Mouse (Mus musculus) cerebellum, adult 18-20 months (tissue): ENCODE measurements around the gene Esr1.
"Not testable (repeated sequence)": the region's sequence is repeated elsewhere in the genome, so short reads cannot be mapped to it uniquely, and the experiment has no call there.

Source experiments
- DNase-seq, 2 experiments: peaks; one replicate each; pipeline ENCODE4 v3.0.0; 2021

Esr1 gene

DNA sequence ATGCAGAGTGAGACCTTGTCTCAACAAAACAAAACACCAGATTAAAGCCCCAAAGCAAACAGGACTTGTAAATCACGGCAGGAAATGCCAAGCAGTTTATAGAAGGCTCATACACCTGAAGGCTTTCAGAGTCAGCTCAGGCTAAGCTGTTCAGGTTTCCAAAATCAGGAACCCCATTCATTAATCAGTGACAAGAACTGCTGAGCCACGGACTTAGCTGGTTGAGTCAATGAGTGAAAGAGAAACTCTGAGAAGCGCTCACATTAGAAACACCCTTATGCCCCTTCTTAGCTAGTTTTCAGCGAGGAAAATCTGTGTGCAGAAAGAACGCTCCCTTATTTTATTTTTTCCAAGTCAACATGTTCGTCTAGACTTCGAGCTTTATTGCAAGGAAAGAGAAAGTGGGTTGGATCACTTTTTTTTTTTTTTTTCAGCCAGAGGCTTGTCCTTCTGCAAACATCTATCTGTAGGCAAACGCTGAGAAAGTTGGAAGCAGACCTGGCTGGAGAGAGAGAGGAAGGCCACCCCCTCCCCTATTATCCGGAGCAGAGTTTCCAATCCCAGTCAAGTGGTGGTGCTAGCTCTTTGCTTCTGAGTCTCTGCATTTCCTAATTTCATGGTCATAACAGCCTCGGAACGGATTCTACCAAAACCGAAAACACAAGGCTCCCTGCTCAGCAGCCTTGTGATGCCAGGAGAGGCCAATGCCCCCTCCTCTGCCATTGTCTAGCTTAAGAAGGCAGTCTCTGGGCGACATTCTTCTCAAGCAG, at the start of gene Esr1:
Esr1 (plus strand) TSS at position 208 of the 770 bp plus-strand sequence.
- DNase-seq: no peak

DNA sequence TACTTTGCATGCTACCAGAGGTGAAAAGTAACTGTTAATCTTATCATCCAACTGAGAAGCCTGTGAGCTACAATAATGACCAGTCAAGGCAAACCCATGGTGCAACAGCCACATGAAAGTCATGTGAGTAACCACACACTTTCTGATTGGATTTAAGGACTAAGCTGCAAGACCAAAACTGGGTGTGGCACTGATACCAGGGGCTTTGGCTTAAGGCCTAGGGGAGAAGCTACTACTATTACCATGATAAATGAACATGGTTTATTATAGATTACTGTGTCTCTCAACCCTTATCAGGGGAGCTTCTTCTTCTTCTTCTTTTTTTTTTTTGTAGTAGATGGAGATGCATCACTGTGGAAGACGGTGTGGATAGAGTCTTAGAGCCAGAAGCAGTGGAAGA, 46.2 kb upstream of the Esr1 start:
- no peak for DNase-seq

DNA sequence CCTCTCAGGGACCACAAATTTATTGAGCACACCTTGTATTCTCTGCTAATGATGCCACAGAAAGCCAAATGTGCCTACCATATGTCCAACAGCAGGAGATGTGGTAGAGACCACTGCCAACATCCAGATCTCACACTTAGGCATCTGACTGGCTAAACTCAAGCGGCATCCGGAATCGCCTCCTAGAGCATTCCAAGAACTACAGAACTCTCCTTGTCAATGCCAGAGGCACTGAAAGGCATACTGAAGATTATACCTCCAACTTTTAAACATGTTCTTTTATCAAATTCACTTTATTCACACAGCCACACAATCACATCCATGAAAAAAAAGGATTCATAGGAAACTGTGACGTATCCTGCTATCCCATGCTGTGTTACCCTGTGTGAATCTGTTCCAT, 40.6 kb upstream of the Esr1 start:
- DNase-seq: peak in 1 of 2 experiments; percentile 9

DNA sequence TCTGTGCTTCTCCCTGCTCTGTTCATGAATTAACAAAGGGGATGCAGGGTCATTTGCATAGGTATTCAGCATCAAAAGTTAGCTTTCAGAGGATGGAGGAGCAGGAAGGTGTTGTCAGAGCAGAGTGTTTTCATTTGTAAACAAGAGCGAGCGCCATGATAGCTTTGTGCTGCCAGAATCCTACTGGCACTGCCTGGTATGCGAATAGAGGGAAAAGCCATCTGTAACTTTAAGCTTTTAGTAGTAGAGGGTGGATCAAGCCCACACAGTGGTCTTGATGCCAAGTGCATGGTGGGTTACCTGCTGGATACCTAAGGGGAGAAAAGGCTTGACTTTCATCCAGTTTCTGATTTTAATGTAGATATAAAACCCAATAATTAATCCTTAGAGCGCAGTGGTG, 40.1 kb upstream of the Esr1 start:
- peak in 1 of 2 experiments; percentile 6 for DNase-seq

DNA sequence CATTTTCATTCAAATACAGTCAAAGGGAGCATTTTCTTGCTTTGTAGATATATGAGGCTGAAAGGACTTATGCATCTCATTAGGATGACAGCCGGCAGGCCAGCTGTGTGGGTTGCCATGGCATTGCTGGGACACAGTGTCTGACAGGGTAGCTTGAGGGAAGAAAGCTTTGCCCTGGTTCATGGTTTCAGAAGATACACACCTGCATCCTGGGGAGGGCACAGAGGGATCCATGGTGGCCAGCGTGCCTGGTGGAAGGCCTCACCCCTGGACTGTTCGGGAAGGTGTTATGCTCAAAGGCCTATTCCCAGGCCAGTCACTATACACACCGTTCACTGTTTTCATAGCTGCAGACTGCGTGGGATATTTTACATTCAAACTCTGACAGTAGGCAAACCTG, 29.5 kb upstream of the Esr1 start:
- no peak for DNase-seq

DNA sequence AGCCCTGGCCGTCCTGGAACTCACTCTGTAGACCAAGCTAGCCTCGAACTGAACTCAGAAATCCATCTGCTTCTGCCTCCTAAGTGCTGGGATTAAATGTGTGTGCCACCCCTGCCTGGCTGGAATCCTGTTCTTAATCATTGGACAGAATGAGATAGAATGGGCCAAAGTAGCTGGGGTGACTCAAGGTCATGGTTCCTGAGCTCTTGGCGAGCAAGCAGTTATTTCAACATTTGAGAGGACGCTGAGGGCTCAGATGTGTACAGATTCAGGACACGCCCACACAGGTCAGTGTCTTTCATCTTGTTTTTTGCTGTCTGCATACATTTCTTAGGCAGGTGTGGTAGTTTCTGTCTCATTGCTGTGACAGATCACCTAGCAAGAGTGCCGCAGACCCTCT, 24.7 kb upstream of the Esr1 start:
- DNase-seq: no peak

DNA sequence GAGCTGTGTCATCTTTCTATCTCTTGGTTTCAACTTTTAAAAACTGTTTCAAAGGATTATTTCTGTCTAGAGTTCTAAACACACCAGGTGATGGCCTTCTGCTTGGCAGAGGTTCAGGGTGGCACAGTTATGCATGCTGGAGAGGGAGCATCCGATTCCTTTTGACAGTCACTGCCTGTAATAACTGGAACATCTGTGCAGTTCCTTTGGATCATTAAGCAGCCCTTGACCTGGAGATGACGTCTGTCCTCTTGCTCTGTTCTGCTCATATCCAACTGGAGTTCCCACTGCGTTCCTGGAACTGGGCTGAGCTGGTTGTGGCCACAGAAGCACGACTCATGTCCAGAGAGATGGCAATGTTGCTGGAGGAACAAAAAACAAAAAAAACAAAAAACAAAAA, 21.8 kb upstream of the Esr1 start:
- no peak for DNase-seq

DNA sequence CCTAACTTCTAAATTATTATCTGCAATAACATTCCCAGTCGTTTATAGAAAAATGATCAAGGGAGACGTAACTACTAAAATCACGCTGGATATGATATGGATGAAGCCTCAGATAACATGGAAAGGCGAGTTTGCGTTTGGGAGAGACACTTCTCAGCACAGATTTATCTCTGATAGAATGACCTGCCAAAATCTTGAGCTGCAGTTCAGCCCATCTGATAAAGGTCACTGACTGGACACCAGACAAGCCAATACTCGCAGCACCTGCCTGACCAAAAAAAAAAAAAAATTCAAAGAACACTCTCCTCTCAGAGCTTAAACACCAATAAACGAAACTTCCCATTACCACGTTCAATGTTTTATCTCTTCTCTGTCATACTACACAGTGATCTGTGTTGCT, 20.4 kb upstream of the Esr1 start:
- no peak for DNase-seq

DNA sequence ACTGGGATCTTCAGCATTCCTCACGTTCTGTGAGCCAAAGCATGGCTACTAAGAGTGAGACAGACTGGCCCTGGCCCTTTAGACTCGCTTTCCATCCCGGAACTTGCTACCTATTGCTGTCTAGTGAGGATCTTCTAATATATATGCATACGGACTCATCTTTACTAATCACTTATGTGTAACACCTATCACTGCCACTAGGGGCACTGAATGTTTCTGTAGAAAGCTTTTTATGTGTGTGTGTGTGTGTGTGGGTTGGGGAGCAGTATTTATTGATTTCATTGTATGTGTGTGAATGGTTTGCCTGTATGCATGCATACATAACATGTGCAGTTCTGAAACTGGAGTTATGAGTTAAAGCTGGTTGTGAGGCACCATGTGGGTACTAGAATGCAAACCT, 17.6 kb upstream of the Esr1 start:
- DNase-seq: no peak

DNA sequence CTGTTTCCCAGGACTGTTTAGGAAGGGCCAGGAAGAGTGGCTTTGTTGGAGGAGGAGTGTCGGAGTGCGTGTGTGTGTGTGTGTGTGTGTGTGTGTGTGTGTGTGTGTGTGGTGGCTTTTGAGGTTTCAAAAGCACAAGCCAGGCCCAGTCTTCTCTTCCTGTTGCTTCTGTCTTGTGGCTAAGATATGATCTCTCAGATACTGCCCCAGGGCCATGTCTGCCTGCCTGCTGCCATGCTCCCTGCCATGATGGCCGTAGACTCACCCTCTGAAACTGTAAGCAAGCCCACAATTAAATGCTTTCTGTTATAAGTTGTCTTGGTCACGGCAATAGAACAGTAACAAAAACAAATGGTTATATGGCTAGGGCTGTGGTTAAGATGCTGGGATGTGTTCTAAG, 14.2 kb upstream of the Esr1 start:
- DNase-seq: no peak

DNA sequence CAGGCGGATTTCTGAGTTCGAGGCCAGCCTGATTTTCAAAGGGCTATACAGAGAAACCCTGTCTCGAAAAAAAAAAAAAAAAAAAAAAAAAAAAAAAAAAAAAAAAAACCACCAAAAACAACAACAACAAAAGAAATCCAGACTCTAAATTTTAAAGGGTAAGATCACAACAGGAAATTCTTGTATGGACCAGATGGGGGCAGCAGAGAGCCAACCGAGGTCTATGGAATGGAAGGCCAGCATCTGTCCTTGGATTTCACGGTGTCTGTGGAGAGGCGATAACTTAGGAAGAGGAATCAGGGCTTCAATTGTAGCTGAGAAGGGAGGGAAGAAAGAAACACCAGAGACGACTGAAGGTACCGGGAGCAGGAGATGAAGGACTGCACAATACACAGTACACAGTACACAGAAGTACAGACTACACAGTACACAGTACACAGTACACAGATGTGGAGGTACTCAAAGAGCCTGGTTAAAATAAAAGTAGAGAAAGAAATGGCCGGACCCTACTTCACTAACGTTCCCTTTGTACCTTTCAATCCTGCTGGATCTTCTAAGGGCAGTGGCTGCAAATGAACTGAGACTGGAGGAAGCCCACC, 13.1 kb upstream of the Esr1 start:
- peak; percentile 41 to 60 for DNase-seq

DNA sequence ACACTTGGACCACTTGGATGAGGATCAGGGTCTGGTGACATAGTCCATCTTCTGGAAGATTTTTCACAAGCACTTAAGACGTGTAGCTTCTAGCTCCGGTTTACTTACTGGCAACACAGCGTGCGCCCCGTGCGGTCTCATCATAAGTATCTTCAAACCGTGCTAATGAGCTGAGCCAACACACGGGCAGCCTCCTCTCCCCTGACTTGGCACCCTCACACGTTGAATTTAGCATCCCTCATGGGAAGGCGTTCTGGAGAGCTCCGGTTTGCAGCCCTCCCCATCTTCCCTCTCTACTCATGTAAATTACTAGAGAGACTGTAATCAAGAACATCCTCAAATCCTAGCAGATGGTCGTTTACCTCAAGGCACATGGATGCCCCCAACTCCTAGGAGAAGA, 12.5 kb upstream of the Esr1 start:
- DNase-seq: no peak

DNA sequence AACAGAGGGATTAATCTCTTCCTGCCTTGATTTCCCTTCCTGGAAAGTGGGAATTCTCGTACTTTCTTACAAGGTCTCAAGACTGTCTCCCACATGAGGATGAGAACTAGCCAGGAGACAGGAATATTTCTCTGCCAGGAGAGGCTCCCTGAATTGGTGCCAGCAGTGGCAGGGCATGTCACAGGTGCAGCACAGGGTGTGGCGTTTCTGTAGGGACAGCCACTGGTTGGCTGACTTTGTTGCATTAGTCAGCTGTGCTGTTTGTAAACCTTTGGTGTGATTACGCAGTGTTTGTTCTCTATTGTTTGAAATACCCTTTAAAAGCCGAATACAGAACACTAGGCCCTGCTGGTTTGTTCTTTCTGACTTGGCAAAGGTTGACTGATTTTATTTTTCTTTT, 11.8 kb upstream of the Esr1 start:
- DNase-seq: peak in 1 of 2 experiments; percentile 4

DNA sequence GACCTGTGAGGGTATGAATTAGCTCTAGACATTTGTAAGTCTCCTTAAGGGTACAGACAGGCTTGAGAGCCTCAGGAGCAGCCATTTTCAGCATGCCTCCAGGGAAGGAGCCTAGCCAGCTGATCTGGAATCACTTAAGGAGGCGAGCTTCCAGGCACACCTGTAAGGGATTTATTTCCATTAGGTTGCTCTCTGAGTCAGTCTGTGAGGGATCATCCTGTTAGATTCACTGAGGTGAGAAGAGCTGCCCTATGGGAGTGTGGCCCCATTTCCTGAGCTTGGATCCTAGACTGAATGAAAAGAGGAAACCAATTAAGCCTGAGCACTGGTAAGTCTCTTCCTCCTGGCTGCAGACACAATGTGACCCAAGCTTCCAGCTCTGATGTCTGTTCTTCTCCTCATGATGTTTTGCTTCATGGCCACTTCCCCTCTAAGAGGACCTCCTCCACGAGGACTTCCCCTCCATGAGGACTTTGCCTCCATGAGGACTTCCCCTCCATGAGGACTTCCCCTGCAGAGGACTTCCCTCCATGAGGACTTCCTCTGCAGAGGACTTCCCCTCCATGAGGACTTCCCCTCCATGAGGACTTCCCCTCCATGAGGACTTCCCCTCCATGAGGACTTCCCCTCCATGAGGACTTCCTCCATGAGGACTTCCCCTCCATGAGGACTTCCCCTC, 10.5 kb upstream of the Esr1 start:
- no peak for DNase-seq

DNA sequence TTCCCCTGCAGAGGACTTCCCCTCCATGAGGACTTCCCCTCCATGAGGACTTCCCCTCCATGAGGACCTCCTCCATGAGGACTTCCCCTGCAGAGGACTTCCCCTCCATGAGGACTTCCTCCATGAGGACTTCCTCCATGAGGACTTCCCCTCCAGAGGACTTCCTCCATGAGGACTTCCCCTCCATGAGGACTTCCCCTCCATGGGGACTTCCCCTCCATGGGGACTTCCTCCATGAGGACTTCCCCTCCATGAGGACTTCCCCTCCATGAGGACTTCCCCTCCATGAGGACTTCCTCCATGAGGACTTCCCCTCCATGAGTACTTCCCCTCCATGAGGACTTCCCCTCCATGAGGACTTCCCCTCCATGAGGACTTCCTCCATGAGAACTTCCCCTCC, 9.8 kb upstream of the Esr1 start:
- DNase-seq: not testable (repeated sequence)

DNA sequence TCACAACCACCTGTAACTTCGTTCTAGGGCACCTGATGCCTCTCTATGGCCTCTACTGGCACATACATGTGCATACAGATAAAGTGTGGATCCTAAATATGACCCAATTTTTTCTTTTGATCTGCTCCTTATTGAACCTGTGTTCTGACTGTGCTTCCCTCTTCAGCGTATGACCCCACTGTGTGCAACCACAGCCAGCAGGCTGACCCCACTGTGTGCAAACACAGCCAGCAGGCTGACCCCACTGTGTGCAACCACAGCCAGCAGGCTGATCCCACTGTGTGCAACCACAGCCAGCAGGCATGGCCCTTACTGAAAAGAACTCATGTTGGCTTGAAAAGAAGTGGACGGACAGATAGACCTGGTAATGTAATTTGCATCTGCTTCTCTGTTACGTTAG, 8.9 kb upstream of the Esr1 start:
- DNase-seq: no peak

DNA sequence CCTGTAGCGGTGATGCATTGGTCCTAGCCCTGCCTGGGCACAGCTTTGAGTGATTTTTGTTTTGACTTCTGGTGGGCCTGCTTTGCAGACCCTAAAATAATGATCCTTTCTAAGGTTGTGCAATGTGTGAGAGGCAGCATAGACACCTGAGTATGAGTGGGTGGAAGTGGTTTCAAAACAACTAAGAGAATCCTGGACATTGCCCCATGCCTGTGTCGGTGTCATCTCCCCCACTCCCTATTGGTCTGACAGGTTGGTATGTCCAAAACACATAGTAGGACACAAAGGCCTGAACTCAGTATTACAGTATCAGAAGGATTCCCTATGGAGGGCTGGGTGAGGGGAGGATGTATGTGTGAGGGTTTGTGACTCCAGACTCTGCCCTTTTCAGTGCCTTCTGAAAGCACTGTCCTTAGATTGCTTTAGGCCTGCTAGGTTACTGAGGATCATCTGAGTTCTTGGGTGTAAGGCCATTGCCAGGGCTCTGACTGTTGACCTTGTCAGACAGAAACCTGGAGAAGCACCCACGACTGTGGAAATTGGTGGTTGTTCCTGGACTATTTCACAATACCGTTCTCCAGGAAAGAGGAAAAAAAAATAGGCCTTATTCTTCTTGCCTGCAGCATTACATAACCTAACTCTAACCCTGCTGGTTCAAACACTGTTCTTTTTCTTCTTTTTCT, 6.7 kb upstream of the Esr1 start:
- no peak for DNase-seq

DNA sequence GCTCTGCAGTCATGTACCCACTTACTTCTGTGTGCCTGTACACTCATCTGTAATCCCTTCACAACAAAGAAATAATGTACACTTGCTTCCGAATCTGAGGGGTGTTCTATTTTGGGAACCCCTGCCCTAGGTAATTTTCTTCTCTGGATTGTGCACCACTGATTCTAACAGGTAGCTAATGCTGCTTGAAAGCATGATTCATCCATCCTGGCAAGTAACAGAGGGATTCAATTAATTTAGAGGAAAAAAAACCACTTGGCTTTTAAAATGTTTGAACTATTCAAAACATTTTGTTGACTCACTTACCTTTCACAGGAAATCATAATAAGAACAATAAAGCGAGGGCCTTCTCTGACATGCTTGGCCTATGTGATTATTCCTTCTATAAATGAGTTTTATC, 1.2 kb upstream of the Esr1 start:
- no peak for DNase-seq

DNA sequence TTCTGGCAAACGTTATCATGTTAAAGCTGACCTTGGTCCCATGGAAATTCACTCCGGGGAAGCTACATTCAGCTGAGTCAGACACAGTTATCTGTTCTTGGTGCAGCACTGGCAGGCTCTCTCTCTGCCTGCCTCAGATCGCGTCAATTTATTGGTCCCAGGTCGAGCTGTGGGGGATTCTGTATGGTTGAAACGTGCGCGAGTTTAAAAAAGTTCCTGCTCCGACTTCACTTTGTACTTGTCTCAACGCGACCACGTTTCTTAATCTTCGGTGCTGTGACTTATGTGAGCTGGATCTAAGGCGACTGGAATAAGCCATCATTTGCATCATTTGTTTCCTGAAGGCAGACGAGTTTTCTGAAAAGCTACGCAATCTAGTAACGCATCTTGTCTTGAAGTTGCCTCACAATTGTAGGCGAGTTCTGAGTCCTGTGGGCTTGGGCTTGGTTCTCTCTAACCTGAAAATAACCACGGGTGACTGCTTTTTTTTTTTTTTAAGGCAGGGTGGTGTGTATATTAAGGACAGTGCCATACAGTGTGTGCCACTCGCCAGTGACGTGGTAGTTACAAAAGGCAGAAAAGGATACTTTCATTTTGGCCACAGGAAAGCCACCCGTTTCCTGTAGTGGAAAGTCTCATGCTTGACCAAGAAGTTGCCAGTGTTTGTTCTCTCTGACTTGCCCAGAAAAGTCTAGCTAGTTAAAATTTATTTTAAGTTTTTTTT, 1.1 kb downstream of the Esr1 start:
- DNase-seq: no peak

DNA sequence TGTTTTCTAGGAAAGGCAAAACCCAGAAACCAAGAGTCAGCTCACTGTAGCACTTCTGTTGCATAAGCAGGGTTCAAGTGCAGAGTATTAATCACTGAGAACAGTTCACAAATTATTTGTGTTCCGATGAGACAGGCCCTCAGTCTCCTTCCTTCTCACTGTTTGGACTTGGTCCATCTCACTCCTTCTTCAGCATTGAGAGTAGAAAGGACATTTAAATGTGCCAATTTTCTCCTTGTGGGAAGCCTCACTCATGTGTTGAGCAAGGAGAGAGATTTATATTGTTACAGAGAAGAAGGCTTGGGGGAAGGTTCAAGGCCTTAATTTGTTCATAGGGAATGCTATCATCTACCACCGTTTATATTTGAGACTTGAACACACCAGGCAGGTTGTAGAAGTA, 6.6 kb downstream of the Esr1 start:
- no peak for DNase-seq

DNA sequence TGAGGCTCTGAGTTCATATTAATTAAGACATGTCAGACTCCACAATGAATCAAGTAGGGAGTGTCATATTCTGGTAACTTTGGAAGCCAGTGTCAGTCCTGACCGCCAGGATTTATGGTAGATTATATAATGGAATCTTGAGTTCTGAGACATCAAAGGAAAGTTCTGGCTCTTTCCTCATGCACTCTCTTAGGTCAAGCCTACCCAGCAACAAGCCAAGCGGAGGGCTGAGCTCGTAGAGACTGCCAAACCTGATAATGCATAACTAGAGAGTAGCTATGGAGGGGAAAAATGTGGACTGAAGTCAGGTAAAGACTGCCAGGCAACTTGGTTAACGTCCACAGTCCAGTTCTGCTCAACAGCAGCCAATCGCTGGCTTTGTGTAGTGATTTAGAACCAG, 7.3 kb downstream of the Esr1 start:
- DNase-seq: no peak

DNA sequence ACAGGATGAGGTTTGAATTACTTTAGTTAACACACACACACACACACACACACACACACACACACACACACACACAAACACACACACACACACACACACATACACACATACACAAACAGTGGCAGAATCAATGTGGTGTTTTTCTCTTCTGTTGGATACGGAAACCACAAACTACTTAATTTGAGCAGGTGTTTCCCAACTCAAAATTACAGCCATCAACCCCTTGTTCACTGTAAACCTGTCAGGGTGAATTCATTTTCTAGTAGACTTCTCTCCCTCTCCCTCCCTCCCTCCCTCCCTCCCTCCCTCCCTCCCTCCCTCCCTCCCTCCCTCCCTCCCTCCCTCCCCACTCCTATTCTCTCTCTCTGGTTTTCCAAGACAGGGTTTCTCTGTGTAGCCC, 8.0 kb downstream of the Esr1 start:
- DNase-seq: not testable (repeated sequence)
